Mouse (Mus musculus) liver, embryonic 16.5 days (tissue): ENCODE results near the gene Ispd. TPM values are rescaled to one million over a fixed set of nuclear protein-coding genes. Genes with fewer than 3 reads are reported as not detected.

ENCODE experiments used
- ATAC-seq: fragments of 200-750 bp; cut with Nextera tagmentation; 2 replicates; pipeline ENCODE4 v1.8.0; 2017; ENCODE audit warnings: low read depth, mild to moderate bottlenecking, moderate number of reproducible peaks, moderate library complexity
- H3K27ac ChIP-seq: fragments of 300-500 bp; sonication (generic); 2 replicates; pipeline ENCODE4 v1.5.1; 2014; ENCODE audit warnings: mild to moderate bottlenecking, low read length
- H3K27me3 ChIP-seq: fragments of 300-500 bp; sonication (generic); 2 replicates; pipeline ENCODE4 v1.6.1; 2014; ENCODE audit warnings: low read depth, low read length, mixed read lengths; ENCODE audit not compliant: control insufficient read depth, insufficient read depth
- H3K36me3 ChIP-seq: fragments of 300-500 bp; sonication (generic); 2 replicates; pipeline ENCODE4 v1.6.1; 2014; ENCODE audit warnings: mild to moderate bottlenecking; ENCODE audit not compliant: control insufficient read depth, insufficient read depth
- H3K4me1 ChIP-seq: fragments of 300-500 bp; sonication (generic); 2 replicates; pipeline ENCODE4 v1.6.1; 2014; ENCODE audit warnings: low read depth, low read length, mixed read lengths; ENCODE audit not compliant: control insufficient read depth
- H3K4me2 ChIP-seq: fragments of 300-500 bp; sonication (generic); 2 replicates; pipeline ENCODE4 v1.6.1; 2014; ENCODE audit warnings: low read depth, low read length, mixed read lengths
- H3K4me3 ChIP-seq: fragments of 300-500 bp; sonication (generic); 2 replicates; pipeline ENCODE4 v1.5.1; 2014; ENCODE audit warnings: low read depth, mild to moderate bottlenecking, low read length
- H3K9ac ChIP-seq: fragments of 300-500 bp; sonication (generic); 2 replicates; pipeline ENCODE4 v1.6.1; 2014; ENCODE audit warnings: low read depth, low read length
- H3K9me3 ChIP-seq: fragments of 300-500 bp; sonication (generic); replicated peaks from 2 replicates; pipeline ENCODE4 v1.6.1; 2016; ENCODE audit warnings: low read length; ENCODE audit not compliant: control insufficient read depth
- WGBS: fragments of 180-500 bp; shearing (Covaris S2); extraction: QIAGEN DNeasy Blood & Tissue Kit; methylation state at CpG from one replicate; pipeline ENCODE4 v1.1.7; 2014; ENCODE audit not compliant: insufficient replicate concordance; 5-methylcytosine and 5-hydroxymethylcytosine counted together
- polyA plus RNA-seq: library from polyadenylated mRNA; unstranded; fragments of >200 nt; fragmentation: Nextera tagmentation; extraction: Ambion mirVana; gene quantifications from 2 replicates; pipeline ENCODE4 v1.2.1, GENCODE M21; 2015

Gene Ispd
- polyA plus RNA-seq, 1 experiment from 2014 or later: 1.8 TPM

DNA sequence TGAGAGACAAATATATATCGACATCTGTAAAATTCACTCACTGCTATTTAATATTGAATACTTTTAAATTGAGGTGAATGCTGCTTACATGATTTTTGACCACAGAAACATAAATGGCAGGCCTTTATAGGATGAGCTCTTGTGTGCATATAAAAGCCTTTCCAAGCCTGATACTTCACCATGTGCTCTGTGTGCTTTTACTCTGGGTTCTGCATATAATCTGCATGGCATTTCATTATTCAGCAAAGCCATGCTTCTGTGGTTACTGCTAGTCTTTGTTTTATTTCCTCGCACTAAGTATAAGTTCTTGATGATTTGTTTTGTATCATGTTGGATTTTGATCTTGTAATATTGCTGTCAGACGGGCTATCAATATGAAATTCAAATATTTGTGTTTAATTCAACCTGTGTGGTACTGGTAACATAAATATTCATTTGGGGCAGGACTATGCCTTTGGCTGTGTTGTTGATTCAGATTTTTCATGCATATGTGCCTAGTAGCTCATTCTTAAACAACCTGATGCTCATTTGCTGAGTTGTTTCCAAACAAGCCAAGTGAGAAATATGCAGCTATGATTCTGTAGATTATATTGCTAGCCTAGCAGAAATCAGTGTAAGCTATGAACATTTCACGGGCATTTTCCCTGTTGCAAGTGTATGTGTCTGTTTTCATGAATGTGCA is 189.3 kb downstream of the Ispd start:
- 62% methylated on average over 4 of the region's 4 CpGs for WGBS
- Histone ChIP-seq H3K27ac (no peak overlapping the region), H3K9me3 (no peaks in the 10 kb centered on the region), H3K9ac (no peak overlapping the region), H3K4me1 (no peaks in the 10 kb centered on the region), H3K27me3 (no peaks in the 10 kb centered on the region), H3K4me2 (no peak overlapping the region), H3K36me3 (no peaks in the 10 kb centered on the region), H3K4me3 (no peak overlapping the region)
- ATAC-seq: no peak

DNA sequence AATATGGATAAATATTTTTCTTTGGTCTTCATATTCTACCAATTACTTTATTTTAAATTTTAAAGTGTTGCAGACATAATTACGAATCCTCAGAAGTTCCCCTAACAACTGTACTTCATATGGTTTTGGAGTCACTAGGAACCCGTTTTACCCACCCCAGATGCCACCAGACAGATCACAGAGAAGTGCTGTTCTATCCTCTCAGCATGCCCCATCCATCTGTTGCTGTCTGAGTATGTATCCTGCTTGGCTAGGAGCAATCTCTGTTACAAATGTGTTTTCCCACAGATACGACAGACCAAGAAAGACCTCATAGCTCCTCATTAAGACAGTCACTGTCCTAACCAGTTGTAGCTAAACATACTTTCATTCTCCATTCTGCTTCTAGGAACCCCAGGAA is 203.6 kb downstream of the Ispd start:
- no peaks in the 10 kb centered on the region for H3K4me1 ChIP-seq
- H3K27ac ChIP-seq: no peak overlapping the region
- WGBS: 45% methylated on average over 3 of the region's 3 CpGs
- ATAC-seq: no peak
- no peaks in the 10 kb centered on the region for H3K9me3 ChIP-seq
- no peak overlapping the region for H3K9ac ChIP-seq
- H3K4me3 ChIP-seq: no peak overlapping the region
- no peaks in the 10 kb centered on the region for H3K36me3 ChIP-seq
- no peak overlapping the region for H3K4me2 ChIP-seq
- H3K27me3 ChIP-seq: no peaks in the 10 kb centered on the region

DNA sequence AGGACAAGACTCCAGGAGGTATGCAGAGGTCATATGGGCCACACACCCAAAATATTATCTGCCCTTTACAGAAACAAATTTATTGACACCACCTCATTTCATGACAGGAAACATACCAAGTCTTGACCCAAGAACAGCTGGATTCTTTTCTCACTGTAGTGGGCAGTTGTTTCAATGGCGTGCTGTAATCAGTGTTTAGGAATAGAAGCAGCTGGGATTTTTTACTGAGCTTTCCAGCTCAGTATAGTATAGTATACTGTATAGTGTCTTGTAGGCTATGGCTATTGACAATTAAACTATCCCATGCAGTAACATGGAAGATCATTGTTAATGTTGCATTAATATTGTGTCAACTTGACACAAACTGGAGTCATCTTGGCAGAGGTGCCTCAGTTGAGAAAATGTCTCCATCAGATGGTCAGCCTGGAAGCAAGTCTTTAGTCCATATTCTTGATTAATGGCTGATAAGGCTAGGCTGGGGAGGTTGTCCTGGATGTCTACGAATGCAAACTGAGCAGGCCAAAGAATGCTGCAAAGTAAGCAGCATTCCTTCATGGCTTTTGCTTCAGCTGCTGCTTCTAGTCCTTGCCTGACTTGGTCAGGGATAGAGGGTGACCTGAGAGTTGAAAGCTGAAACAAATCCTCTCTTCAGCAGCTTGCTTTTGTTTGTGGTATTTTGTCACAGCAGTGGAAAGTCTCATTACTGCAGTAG is 216.4 kb downstream of the Ispd start:
- no peak for ATAC-seq
- 58% methylated on average over 2 of the region's 2 CpGs for WGBS
- H3K36me3 ChIP-seq: no peaks in the 10 kb centered on the region

DNA sequence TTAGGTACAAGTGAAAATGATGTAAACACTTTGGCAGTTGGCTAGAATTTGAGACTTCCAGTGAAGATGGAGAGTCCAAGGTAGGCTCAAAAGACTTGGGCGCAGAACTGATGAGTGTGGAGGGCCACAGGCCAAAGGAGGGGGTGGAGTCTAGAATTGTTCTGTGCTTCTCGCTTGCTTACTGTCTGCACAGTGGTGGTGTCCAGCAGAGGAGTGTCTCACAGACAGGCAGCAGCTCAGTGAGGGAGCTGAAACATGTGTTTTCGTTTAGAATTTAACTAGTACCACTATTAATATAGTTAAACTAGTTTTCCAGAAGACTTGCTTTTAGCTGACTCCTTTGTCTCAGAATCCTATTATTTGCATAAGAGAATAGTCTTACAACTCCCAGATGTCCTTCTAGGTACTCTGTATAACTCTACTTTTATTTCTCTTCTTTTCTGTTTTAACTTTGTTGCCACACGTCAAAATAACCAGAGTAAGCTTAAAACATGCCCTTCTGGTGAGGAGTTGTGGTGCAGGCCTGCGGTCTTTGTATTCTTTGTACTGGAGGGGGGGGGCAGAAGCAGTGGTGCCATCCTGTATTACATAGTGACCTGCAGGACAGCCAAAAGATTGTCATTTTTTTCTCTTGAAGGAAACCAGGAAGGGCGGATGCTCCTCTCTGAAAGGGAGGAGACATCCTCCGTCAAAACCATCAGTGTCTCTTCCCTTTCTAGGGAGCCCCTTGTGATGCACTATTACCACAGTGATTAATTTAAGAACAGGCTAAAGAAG is 240.9 kb downstream of the Ispd start:
- Histone ChIP-seq H3K4me3 (no peak overlapping the region), H3K9me3 (no peaks in the 10 kb centered on the region), H3K9ac (no peak overlapping the region), H3K27me3 (no peaks in the 10 kb centered on the region), H3K4me2 (no peak overlapping the region), H3K27ac (no peak overlapping the region), H3K36me3 (no peaks in the 10 kb centered on the region), H3K4me1 (no peaks in the 10 kb centered on the region)
- no peak for ATAC-seq
- WGBS: 63% methylated on average over 7 of the region's 7 CpGs

More for the DNA sequence above, 216.4 kb downstream of the Ispd start:
- no peaks in the 10 kb centered on the region for H3K4me1 ChIP-seq
- no peak overlapping the region for H3K4me3 ChIP-seq
- H3K4me2 ChIP-seq: no peak overlapping the region
- no peaks in the 10 kb centered on the region for H3K9me3 ChIP-seq
- H3K9ac ChIP-seq: no peak overlapping the region
- H3K27me3 ChIP-seq: no peaks in the 10 kb centered on the region
- H3K27ac ChIP-seq: no peak overlapping the region

DNA sequence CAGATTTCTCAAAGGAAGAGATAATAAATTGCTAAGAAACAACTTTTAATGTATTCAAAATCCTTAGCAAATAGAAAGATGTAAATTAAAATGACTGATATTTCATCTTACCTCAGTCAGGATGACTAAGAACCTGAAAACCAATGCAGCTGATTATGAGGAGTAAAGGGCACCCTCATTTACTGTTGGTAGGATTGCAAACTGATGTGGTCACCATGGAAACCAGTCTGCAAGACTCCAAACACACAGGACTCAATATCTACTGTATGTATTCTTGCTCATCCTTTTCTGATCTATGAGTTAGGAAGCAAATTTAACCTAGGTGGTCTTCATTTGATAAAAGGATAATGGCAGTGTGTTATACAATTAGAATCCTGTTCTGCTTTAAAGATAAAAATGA is 246.0 kb downstream of the Ispd start:
- no peaks in the 10 kb centered on the region for H3K27me3 ChIP-seq
- no peak for ATAC-seq
- no peak overlapping the region for H3K4me2 ChIP-seq
- no peak overlapping the region for H3K9ac ChIP-seq
- H3K36me3 ChIP-seq: no peaks in the 10 kb centered on the region
- no peak overlapping the region for H3K27ac ChIP-seq
- H3K9me3 ChIP-seq: no peaks in the 10 kb centered on the region
- no peak overlapping the region for H3K4me3 ChIP-seq
- no peaks in the 10 kb centered on the region for H3K4me1 ChIP-seq

DNA sequence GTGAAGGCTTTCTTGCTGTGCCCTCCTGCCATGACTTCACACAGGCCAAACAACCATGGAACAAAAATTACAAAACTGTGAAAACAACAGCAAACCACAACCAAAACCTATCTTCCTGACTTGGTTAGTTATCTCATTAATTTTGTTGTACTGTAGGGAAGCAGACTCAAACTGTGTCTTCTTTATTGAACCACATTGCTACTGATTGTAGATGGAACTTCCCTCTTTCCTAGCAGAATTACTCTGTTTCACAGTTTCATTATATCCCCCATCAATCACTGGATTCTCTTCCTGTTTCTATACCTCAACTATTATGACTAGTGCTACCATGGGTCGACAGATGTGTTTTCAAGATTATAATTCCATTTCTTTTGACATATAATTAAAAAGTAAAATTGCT is 251.2 kb downstream of the Ispd start:
- 28% methylated on average over 1 of the region's 1 CpGs for WGBS

DNA sequence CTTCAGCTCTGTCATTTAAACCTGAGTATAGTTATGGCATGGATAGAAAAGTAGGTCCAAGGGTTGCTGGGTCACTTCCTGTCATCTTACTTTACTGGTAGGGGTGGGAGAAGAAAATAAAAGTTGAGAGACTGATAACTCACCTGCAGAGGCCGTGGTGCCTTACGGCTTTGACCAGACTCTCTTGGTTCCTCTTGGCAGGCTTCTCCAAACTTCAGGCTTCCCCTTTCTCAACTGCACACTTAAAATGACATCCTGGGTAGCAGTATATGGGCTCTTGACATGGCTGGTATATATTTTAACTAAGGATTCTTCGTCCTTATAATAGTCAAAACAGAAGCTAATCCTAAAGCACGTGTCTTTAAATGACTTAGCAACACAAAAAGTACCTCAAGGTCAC is 266.3 kb downstream of the Ispd start:
- H3K27me3 ChIP-seq: no peaks in the 10 kb centered on the region
- 42% methylated on average over 4 of the region's 4 CpGs for WGBS
- no peak overlapping the region for H3K9ac ChIP-seq
- H3K4me1 ChIP-seq: no peaks in the 10 kb centered on the region
- no peaks in the 10 kb centered on the region for H3K9me3 ChIP-seq
- no peak overlapping the region for H3K4me2 ChIP-seq
- no peak for ATAC-seq
- no peaks in the 10 kb centered on the region for H3K36me3 ChIP-seq
- H3K4me3 ChIP-seq: no peak overlapping the region
- H3K27ac ChIP-seq: no peak overlapping the region

More for the DNA sequence above, 251.2 kb downstream of the Ispd start:
- Histone ChIP-seq H3K9ac (no peak overlapping the region), H3K27me3 (no peaks in the 10 kb centered on the region), H3K4me2 (no peak overlapping the region), H3K27ac (no peak overlapping the region), H3K4me1 (no peaks in the 10 kb centered on the region), H3K4me3 (no peak overlapping the region), H3K9me3 (no peaks in the 10 kb centered on the region), H3K36me3 (no peaks in the 10 kb centered on the region)
- no peak for ATAC-seq

DNA sequence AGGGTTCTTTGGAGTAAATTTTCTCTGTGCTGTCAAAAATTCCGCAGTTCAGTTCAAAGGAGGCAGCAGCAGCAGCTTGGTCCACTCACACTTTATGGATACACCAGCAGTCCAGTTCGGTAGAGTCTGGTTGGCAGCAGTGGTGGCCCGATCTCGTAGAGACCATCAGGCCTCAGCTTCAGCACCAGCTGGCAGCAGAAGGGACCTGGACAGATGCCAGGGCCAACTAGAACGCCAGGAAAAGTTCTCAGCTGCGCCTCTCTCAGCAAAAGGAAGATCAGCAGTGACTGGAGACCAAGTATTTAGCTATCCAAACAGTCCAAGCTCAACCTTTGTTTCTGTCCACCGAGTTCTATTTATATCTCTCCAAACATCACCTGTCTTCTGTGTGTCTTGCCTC is 281.2 kb downstream of the Ispd start:
- Histone ChIP-seq H3K9me3 (no peaks in the 10 kb centered on the region), H3K9ac (no peak overlapping the region), H3K4me1 (no peaks in the 10 kb centered on the region), H3K36me3 (no peaks in the 10 kb centered on the region), H3K27ac (no peak overlapping the region), H3K27me3 (no peaks in the 10 kb centered on the region), H3K4me2 (no peak overlapping the region), H3K4me3 (no peak overlapping the region)
- 62% methylated on average over 7 of the region's 7 CpGs for WGBS
- ATAC-seq: no peak

DNA sequence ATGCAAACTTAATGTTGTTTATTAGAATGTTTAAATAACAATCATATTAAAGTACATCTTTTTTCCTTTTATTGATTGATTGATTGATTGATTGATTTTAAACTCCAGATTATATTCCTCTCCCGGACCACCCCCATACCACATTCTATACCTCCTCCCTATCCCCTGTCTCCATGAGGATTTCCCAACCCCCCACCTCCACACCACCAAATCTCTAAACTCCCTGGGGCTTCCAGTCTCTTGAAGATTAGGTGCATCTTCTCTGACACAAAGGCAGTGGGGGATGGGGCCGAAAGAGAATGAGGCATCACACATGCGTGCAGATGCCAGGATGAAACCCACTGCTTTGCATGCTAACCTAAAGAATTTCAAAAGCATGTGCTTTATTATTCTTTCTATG is 283.5 kb downstream of the Ispd start:
- Histone ChIP-seq H3K27me3 (no peaks in the 10 kb centered on the region), H3K9ac (no peak overlapping the region), H3K27ac (no peak overlapping the region), H3K4me1 (no peaks in the 10 kb centered on the region), H3K9me3 (no peaks in the 10 kb centered on the region), H3K4me2 (no peak overlapping the region), H3K36me3 (no peaks in the 10 kb centered on the region), H3K4me3 (no peak overlapping the region)
- 72% methylated on average over 3 of the region's 3 CpGs for WGBS
- ATAC-seq: no peak
